Mouse (Mus musculus): ENCODE measurements around the gene Slc25a25. TPM values are rescaled to one million over a fixed set of nuclear protein-coding genes. Genes with fewer than 3 reads are reported as not detected.

The Slc25a25 gene
- polyA plus RNA-seq, 1 experiment from 2014 or later, result 16.9 TPM

GRCm38 (mm10) chr2:32407144-32407824 is 44.0 kb downstream of the Slc25a25 start:
- Histone ChIP-seq H3K4me3 (replicated peaks; ENCODE audit: low read length) (no peak overlapping the region), H3K4me2 (ENCODE audit: low read depth, low read length) (no peak overlapping the region), H3K9me3 (replicated peaks; ENCODE audit: control insufficient read depth, low read length) (no peaks in the 10 kb centered on the region), H3K27me3 (ENCODE audit: control insufficient read depth, insufficient read depth, low read length) (no peaks in the 10 kb centered on the region), H3K27ac (ENCODE audit: low read length) (no peak overlapping the region), H3K4me1 (ENCODE audit: control insufficient read depth, insufficient read depth, low read length) (peaks cover 5% of the 10 kb centered on the region; the same call in 1 of the 2 replicates), H3K9ac (ENCODE audit: low read length) (no peak overlapping the region), H3K36me3 (ENCODE audit: control insufficient read depth, insufficient read depth, low read length) (peaks cover 3% of the 10 kb centered on the region; the same call in 1 of the 2 replicates)
- WGBS, result 75% methylated on average over 7 of the region's 7 CpGs
- ATAC-seq (ENCODE audit: insufficient read depth, low FRiP score), result no peak

- no peak overlapping the region for H3K4me3 ChIP-seq (replicated peaks; ENCODE audit: low read length)
- H3K9ac ChIP-seq (ENCODE audit: low read length), result no peak overlapping the region
- H3K4me1 ChIP-seq (ENCODE audit: control insufficient read depth, insufficient read depth, low read length), result peaks cover 5% of the 10 kb centered on the region; the same call in 1 of the 2 replicates
- ATAC-seq (ENCODE audit: insufficient read depth, low FRiP score), result no peak
- no peaks in the 10 kb centered on the region for H3K27me3 ChIP-seq (ENCODE audit: control insufficient read depth, insufficient read depth, low read length)
- WGBS, result 21% methylated on average over 2 of the region's 2 CpGs
- H3K27ac ChIP-seq (ENCODE audit: low read length), result no peak overlapping the region
- H3K4me2 ChIP-seq (ENCODE audit: low read depth, low read length), result no peak overlapping the region
- no peaks in the 10 kb centered on the region for H3K9me3 ChIP-seq (replicated peaks; ENCODE audit: control insufficient read depth, low read length)
- peaks cover 6% of the 10 kb centered on the region; the same call in 1 of the 2 replicates for H3K36me3 ChIP-seq (ENCODE audit: control insufficient read depth, insufficient read depth, low read length)
Measured at GRCm38 (mm10) chr2:32404663-32405062, 46.6 kb downstream of the Slc25a25 start.

GRCm38 (mm10) chr2:32396695-32397094 is 54.5 kb downstream of the Slc25a25 start:
- no peaks in the 10 kb centered on the region for H3K9me3 ChIP-seq (replicated peaks; ENCODE audit: control insufficient read depth, low read length)
- H3K27me3 ChIP-seq (ENCODE audit: control insufficient read depth, insufficient read depth, low read length), result no peaks in the 10 kb centered on the region
- no peak for ATAC-seq (ENCODE audit: insufficient read depth, low FRiP score)
- H3K27ac ChIP-seq (ENCODE audit: low read length), result peak overlapping the region; percentile 92; the same call in 1 of the 2 replicates
- H3K36me3 ChIP-seq (ENCODE audit: control insufficient read depth, insufficient read depth, low read length), result no peaks in the 10 kb centered on the region; the same call in none of the 2 replicates
- under 1% methylated on average over 15 of the region's 15 CpGs for WGBS
- peaks cover 11% of the 10 kb centered on the region for H3K4me1 ChIP-seq (ENCODE audit: control insufficient read depth, insufficient read depth, low read length)
- H3K4me2 ChIP-seq (ENCODE audit: low read depth, low read length), result peak overlapping the region; percentile 95
- peak overlapping the region; percentile 89 for H3K9ac ChIP-seq (ENCODE audit: low read length)
- peak overlapping the region; percentile 79 for H3K4me3 ChIP-seq (replicated peaks; ENCODE audit: low read length)

- Histone ChIP-seq H3K36me3 (ENCODE audit: control insufficient read depth, insufficient read depth, low read length) (no peaks in the 10 kb centered on the region; the same call in 1 of the 2 replicates), H3K9me3 (replicated peaks; ENCODE audit: control insufficient read depth, low read length) (no peaks in the 10 kb centered on the region)
Measured at GRCm38 (mm10) chr2:32395946-32396621, 55.2 kb downstream of the Slc25a25 start.

GRCm38 (mm10) chr2:32395484-32395945 is 55.7 kb downstream of the Slc25a25 start, which contains the start of gene Ptges2:
Gene Ptges2 (plus strand): TSS chr2:32395896.
- peaks cover 11% of the 10 kb centered on the region for H3K4me1 ChIP-seq (ENCODE audit: control insufficient read depth, insufficient read depth, low read length)
- peak within 1 kb of the TSS; percentile 89 for H3K9ac ChIP-seq (ENCODE audit: low read length)
- no peaks in the 10 kb centered on the region for H3K27me3 ChIP-seq (ENCODE audit: control insufficient read depth, insufficient read depth, low read length)
- H3K36me3 ChIP-seq (ENCODE audit: control insufficient read depth, insufficient read depth, low read length), result no peaks in the 10 kb centered on the region; the same call in 1 of the 2 replicates
- H3K9me3 ChIP-seq (replicated peaks; ENCODE audit: control insufficient read depth, low read length), result no peaks in the 10 kb centered on the region
- under 1% methylated on average over 31 of the region's 31 CpGs for WGBS
- peak within 1 kb of the TSS; percentile 79 for H3K4me3 ChIP-seq (replicated peaks; ENCODE audit: low read length)
- peak; percentile 90 for ATAC-seq (ENCODE audit: insufficient read depth, low FRiP score)
- H3K4me2 ChIP-seq (ENCODE audit: low read depth, low read length), result peak within 1 kb of the TSS; percentile 95
- H3K27ac ChIP-seq (ENCODE audit: low read length), result peak within 1 kb of the TSS; percentile 92

More at GRCm38 (mm10) chr2:32395946-32396621, 55.2 kb downstream of the Slc25a25 start:
- Histone ChIP-seq H3K27me3 (ENCODE audit: control insufficient read depth, insufficient read depth, low read length) (no peaks in the 10 kb centered on the region), H3K4me2 (ENCODE audit: low read depth, low read length) (peak overlapping the region; percentile 95), H3K4me3 (replicated peaks; ENCODE audit: low read length) (peak overlapping the region; percentile 79), H3K4me1 (ENCODE audit: control insufficient read depth, insufficient read depth, low read length) (peaks cover 11% of the 10 kb centered on the region), H3K27ac (ENCODE audit: low read length) (peak overlapping the region; percentile 92), H3K9ac (ENCODE audit: low read length) (peak overlapping the region; percentile 89)
- under 1% methylated on average over 59 of the region's 59 CpGs for WGBS
- peak; percentile 95 for ATAC-seq (ENCODE audit: insufficient read depth, low FRiP score)

GRCm38 (mm10) chr2:32394973-32395372 is 56.3 kb downstream of the Slc25a25 start:
- Histone ChIP-seq H3K9ac (ENCODE audit: low read length) (peak overlapping the region; percentile 89), H3K4me3 (replicated peaks; ENCODE audit: low read length) (peak overlapping the region; percentile 79), H3K36me3 (ENCODE audit: control insufficient read depth, insufficient read depth, low read length) (no peaks in the 10 kb centered on the region; the same call in 1 of the 2 replicates), H3K4me2 (ENCODE audit: low read depth, low read length) (peak overlapping the region; percentile 95), H3K9me3 (replicated peaks; ENCODE audit: control insufficient read depth, low read length) (no peaks in the 10 kb centered on the region), H3K27me3 (ENCODE audit: control insufficient read depth, insufficient read depth, low read length) (no peaks in the 10 kb centered on the region), H3K27ac (ENCODE audit: low read length) (peak overlapping the region; percentile 92), H3K4me1 (ENCODE audit: control insufficient read depth, insufficient read depth, low read length) (peaks cover 11% of the 10 kb centered on the region)
- peak; percentile 5; the same call in 1 of the 2 replicates for ATAC-seq (ENCODE audit: insufficient read depth, low FRiP score)
- 3% methylated on average over 8 of the region's 8 CpGs for WGBS

GRCm38 (mm10) chr2:32392063-32392462 is 59.2 kb downstream of the Slc25a25 start:
- H3K27ac ChIP-seq (ENCODE audit: low read length), result no peak overlapping the region
- no peaks in the 10 kb centered on the region for H3K27me3 ChIP-seq (ENCODE audit: control insufficient read depth, insufficient read depth, low read length)
- no peaks in the 10 kb centered on the region for H3K9me3 ChIP-seq (replicated peaks; ENCODE audit: control insufficient read depth, low read length)
- H3K36me3 ChIP-seq (ENCODE audit: control insufficient read depth, insufficient read depth, low read length), result no peaks in the 10 kb centered on the region
- H3K4me2 ChIP-seq (ENCODE audit: low read depth, low read length), result no peak overlapping the region
- WGBS, result 76% methylated on average over 5 of the region's 5 CpGs
- no peak for ATAC-seq (ENCODE audit: insufficient read depth, low FRiP score)
- H3K4me3 ChIP-seq (replicated peaks; ENCODE audit: low read length), result no peak overlapping the region
- no peak overlapping the region for H3K9ac ChIP-seq (ENCODE audit: low read length)
- H3K4me1 ChIP-seq (ENCODE audit: control insufficient read depth, insufficient read depth, low read length), result peaks cover 9% of the 10 kb centered on the region

GRCm38 (mm10) chr2:32390871-32391270 is 60.4 kb downstream of the Slc25a25 start:
- Histone ChIP-seq H3K4me3 (replicated peaks; ENCODE audit: low read length) (no peak overlapping the region), H3K27me3 (ENCODE audit: control insufficient read depth, insufficient read depth, low read length) (no peaks in the 10 kb centered on the region), H3K4me1 (ENCODE audit: control insufficient read depth, insufficient read depth, low read length) (peaks cover 5% of the 10 kb centered on the region), H3K36me3 (ENCODE audit: control insufficient read depth, insufficient read depth, low read length) (no peaks in the 10 kb centered on the region), H3K9ac (ENCODE audit: low read length) (0 out of 2 replicates have a peak overlapping the region, but pooled peaks have one; percentile 26), H3K4me2 (ENCODE audit: low read depth, low read length) (no peak overlapping the region), H3K9me3 (replicated peaks; ENCODE audit: control insufficient read depth, low read length) (no peaks in the 10 kb centered on the region), H3K27ac (ENCODE audit: low read length) (no peak overlapping the region)
- no peak for ATAC-seq (ENCODE audit: insufficient read depth, low FRiP score)
- 58% methylated on average over 8 of the region's 8 CpGs for WGBS

- WGBS, result 64% methylated on average over 2 of the region's 2 CpGs
- Histone ChIP-seq H3K4me1 (ENCODE audit: control insufficient read depth, insufficient read depth, low read length) (no peaks in the 10 kb centered on the region), H3K4me3 (replicated peaks; ENCODE audit: low read length) (no peak overlapping the region), H3K9me3 (replicated peaks; ENCODE audit: control insufficient read depth, low read length) (no peaks in the 10 kb centered on the region), H3K27me3 (ENCODE audit: control insufficient read depth, insufficient read depth, low read length) (no peaks in the 10 kb centered on the region), H3K9ac (ENCODE audit: low read length) (no peak overlapping the region), H3K4me2 (ENCODE audit: low read depth, low read length) (no peak overlapping the region), H3K36me3 (ENCODE audit: control insufficient read depth, insufficient read depth, low read length) (no peaks in the 10 kb centered on the region), H3K27ac (ENCODE audit: low read length) (no peak overlapping the region)
- no peak for ATAC-seq (ENCODE audit: insufficient read depth, low FRiP score)
Measured at GRCm38 (mm10) chr2:32389157-32389556, 62.1 kb downstream of the Slc25a25 start.
